Mouse (Mus musculus) ovary, adult 2 months (tissue): ENCODE measurements around the gene Tcp1. TPM values are rescaled to one million over a fixed set of nuclear protein-coding genes. Genes with fewer than 3 reads are reported as not detected.

Experiments used
- polyA plus RNA-seq: library from polyadenylated mRNA; depleted of rRNA; stranded (reverse); fragments of >200 nt; gene quantifications from 2 replicates; pipeline ENCODE4 v1.2.3, GENCODE M21; 2012; rRNA removed

Tcp1 gene
- polyA plus RNA-seq, result 52.6 and 53.0 TPM in 2 replicates

GRCm38 (mm10) chr17:12915488-12915880 lies at the start of gene Tcp1:
TSS of gene Tcp1 (plus strand) at chr17:12915701.

GRCm38 (mm10) chr17:12868043-12868442 lies 47.5 kb upstream of the Tcp1 start, which contains the start of gene Mas1:
TSS of gene Mas1 (minus strand) at chr17:12868143.

GRCm38 (mm10) chr17:12875734-12876133 lies 39.8 kb upstream of the Tcp1 start, which contains the start of gene Mrgprh:
TSS of gene Mrgprh (plus strand) at chr17:12876034.

GRCm38 (mm10) chr17:12909361-12910280 lies 5.9 kb upstream of the Tcp1 start, which contains the start of gene Pnldc1:
TSS of gene Pnldc1 (minus strand) at chr17:12910230.

GRCm38 (mm10) chr17:12915881-12916583 lies 531 bp downstream of the Tcp1 start, which contains the start of gene Mrpl18:
TSS of gene Mrpl18 (minus strand) at chr17:12916345.

GRCm38 (mm10) chr17:12940151-12940805 lies 24.8 kb downstream of the Tcp1 start, which contains the start of gene Acat3:
TSS of gene Acat3 (minus strand) at chr17:12940600.

GRCm38 (mm10) chr17:12960331-12960873 lies 44.9 kb downstream of the Tcp1 start, which contains the start of gene Acat2:
TSS of gene Acat2 (minus strand) at chr17:12960747.

Other genes starting within 250 kb of the Tcp1 start
- 0.55 and 0.64 TPM in 2 replicates for gene Slc22a1, start 239.9 kb upstream of the Tcp1 start, polyA plus RNA-seq
- 35.2 and 36.5 TPM in 2 replicates for gene Igf2r, start 146.0 kb upstream of the Tcp1 start, polyA plus RNA-seq
- gene Mas1, start 47.6 kb upstream of the Tcp1 start, polyA plus RNA-seq, result 0.20 and 0.47 TPM in 2 replicates
- 0.17 and 0.34 TPM in 2 replicates for gene Mrgprh, start 39.7 kb upstream of the Tcp1 start, polyA plus RNA-seq
- 2.1 and 3.7 TPM in 2 replicates for gene Pnldc1, start 5.5 kb upstream of the Tcp1 start, polyA plus RNA-seq
- gene Mrpl18, start 644 bp downstream of the Tcp1 start, polyA plus RNA-seq, result 17.3 and 20.8 TPM in 2 replicates
- 0.23 and 0.43 TPM in 2 replicates for gene Acat3, start 24.9 kb downstream of the Tcp1 start, polyA plus RNA-seq
- 14.7 and 15.9 TPM in 2 replicates for gene Acat2, start 45.0 kb downstream of the Tcp1 start, polyA plus RNA-seq
- gene Wtap, start 78.5 kb downstream of the Tcp1 start, polyA plus RNA-seq, result 9.6 and 14.4 TPM in 2 replicates
- 567 and 710 TPM in 2 replicates for gene Sod2, start 91.1 kb downstream of the Tcp1 start, polyA plus RNA-seq
- gene Gpr31b, start 136.6 kb downstream of the Tcp1 start, polyA plus RNA-seq, result 0.74 and 0.78 TPM in 2 replicates
- 0.08 and 0.24 TPM in 2 replicates for gene Tcp10b, start 145.4 kb downstream of the Tcp1 start, polyA plus RNA-seq
- gene Unc93a, start 216.1 kb downstream of the Tcp1 start, polyA plus RNA-seq, result 0.07 and 0.33 TPM in 2 replicates